Mouse (Mus musculus) CD4-positive helper T cell, adult 2 months (primary cell): ENCODE data around the gene Ten1.

Experiments used
- DNase-seq: peaks from one replicate; pipeline ENCODE4 v3.0.0-alpha.2; 2012; ENCODE audit warnings: low read depth, missing footprints, low spot score

The Ten1 gene

GRCm38 (mm10) chr11:116196866-116197583 lies 1.6 kb upstream of the Ten1 start:
- no peak for DNase-seq

GRCm38 (mm10) chr11:116197584-116197906 lies 1.1 kb upstream of the Ten1 start:
- no peak for DNase-seq

GRCm38 (mm10) chr11:116198132-116198531 lies 523 bp upstream of the Ten1 start:
- DNase-seq: no peak

GRCm38 (mm10) chr11:116201151-116201550 lies 2.5 kb downstream of the Ten1 start:
- DNase-seq: no peak

GRCm38 (mm10) chr11:116203150-116203549 lies 4.5 kb downstream of the Ten1 start:
- DNase-seq: no peak

DNA sequence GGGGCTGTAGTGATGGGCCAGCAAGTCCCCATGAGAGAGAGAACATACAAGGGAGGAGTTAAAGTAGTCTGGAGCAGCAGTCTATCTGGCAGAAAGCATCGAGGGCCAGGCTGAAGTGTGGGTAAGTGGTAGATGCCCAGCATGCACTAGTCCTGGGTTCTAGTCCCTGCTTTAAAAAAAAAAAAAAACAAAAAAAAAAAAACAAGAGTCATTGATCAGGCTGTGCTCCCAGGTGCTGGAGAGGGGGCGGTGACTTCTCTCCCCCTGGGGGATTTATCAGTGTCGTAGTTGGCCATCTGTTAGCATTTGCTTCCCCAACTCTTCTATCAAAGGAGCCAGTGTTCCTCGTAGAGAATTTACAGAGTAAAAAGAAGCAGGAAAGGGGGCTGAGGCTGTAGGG lies 8.0 kb downstream of the Ten1 start:
- no peak for DNase-seq

- no peak for DNase-seq
These were observed 10.0 kb downstream of the Ten1 start for GRCm38 (mm10) chr11:116208660-116209059.

GRCm38 (mm10) chr11:116209257-116209656 lies 10.6 kb downstream of the Ten1 start:
- no peak for DNase-seq

- no peak for DNase-seq
These were observed 12.0 kb downstream of the Ten1 start for GRCm38 (mm10) chr11:116210696-116211095.

DNA sequence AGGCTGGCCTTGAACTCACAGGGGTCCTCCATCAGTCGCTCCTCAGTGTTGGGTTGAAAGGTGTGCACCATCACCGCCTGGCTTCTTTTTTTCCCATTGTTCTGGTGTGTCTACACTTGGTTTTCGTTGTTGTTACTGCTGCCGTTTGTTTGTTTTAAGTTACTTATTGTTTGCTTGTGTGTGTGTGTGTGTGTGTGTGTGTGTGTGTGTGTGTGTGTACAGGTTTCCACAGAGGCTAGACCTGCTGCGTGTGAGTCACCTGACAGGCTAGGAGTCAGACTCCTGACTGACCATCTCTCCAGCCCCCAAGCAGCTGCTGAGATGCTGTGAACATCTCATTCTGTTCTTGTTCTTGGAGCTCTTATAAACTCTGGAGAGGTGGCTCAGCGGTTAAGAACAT lies 14.2 kb downstream of the Ten1 start:
- DNase-seq: no peak

DNA sequence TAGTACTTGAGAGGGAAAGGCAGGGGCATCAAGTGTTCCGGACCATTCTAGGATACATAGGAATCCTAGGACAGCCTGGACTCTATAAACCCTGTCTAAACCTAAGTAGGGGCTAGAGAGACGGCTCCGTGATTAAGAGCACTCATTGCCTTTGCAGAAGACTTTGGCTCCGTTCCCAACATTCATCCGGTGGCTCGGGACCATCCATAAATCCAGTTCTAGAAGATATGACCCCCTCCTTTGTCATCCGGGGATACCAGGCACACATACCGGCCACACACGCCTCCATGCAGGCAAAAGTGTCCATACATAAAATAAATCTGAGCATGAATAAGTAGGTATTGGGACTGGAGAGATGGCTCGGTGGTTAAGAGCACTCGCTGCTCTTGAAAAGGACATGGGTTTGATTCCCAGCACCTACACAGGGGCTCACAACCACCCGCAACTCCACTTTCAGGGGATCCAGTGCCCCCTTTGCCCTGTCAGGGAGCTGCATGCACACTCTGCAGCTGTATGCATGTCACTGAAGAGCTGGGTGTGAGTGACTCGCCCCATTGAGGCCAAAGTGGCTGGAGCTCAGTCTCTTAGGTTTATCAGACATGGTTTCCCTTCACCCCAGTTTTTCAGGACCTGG lies 15.3 kb downstream of the Ten1 start:
- no peak for DNase-seq

DNA sequence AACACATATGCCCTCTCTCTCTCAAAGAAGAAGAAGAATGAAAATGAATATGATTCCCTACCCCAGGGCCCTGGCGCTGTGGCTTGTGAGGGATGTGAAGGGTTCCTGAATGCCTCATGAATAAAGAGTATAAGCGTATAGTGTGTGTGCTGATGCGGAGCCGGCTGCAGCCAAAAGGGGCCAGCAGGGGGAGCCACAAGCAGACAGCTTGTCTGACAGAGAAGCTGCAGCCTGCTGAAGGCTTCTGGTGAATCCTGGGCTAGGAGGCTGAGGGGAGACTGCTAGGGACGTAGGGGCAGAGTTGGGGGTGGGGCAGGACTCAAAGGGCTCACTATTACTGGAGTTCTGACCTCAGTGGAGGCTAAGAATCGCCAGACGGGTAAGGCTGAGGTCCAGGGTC lies 16.5 kb downstream of the Ten1 start:
- DNase-seq: no peak

DNA sequence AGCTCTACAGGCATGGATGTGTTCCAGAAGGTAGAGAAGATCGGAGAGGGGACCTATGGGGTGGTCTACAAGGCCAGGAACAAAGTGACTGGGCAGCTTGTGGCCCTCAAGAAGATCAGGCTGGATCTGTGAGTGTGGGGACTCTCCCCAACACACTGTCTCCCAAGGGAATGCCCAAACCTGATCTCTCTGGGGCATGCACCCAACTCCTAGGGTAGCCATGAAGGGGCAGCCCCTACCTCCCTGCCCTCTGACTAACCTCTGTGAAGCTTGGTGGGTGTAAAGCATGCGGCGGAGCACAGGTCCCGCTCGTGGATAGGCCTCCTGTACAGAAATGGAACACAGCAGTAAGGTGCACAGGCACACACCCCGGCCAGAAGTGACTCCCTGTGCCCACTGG lies 17.3 kb downstream of the Ten1 start:
- no peak for DNase-seq

GRCm38 (mm10) chr11:116216549-116216948 lies 17.9 kb downstream of the Ten1 start:
- DNase-seq: no peak

GRCm38 (mm10) chr11:116218263-116218662 lies 19.6 kb downstream of the Ten1 start:
- DNase-seq: no peak

DNA sequence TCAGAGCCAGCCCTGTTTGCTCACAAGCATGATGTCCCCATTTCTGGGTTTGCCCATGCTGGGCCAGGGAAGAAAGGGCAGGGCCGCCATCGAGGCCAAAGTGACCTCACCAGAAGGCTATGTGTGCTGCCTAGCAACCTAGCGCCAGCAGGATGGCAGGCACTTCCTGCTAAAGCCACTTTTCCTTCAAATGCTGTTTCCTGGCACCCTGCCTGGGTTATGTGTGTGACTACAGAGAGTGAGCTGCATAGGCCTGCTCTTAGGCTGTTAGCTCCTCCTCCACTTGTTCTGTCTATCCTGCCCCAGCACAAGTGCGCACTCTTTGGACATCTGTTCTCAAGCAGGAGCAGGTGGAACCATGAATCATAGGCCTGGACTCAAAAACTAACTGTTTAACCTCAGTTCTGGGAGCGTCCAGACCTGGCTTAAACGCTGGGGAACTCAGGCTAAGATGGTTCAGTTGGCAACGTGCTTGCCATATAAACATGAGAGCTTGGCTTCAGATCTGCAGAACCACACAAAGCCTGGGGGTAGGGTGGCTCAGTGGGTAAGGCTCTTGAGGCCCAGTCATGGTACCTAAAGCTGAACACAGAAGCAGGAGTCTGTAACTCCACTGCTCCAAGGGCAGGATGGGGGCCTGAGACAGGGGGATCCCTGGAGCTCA lies 20.2 kb downstream of the Ten1 start:
- DNase-seq: peak; percentile 47

GRCm38 (mm10) chr11:116219885-116220284 lies 21.2 kb downstream of the Ten1 start:
- DNase-seq: peak; percentile 64

- DNase-seq: no peak
These were observed 23.5 kb downstream of the Ten1 start for GRCm38 (mm10) chr11:116221931-116222739.

DNA sequence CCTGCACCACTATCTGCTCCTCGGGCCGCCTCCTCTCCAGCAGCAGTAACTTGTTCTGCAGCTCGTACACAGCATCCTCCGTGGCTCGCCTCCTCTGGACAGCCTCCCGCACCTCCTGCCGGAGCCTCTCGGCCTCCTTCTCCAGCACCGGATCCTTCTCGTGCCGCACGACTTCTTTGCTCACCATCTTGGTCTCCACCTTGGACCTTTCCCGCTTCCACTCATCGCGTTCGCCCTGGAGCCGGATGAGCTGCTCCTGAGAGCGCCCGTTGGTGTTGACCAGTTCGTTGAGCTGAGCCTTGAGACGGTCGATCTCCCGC lies 24.0 kb downstream of the Ten1 start:
- no peak for DNase-seq

GRCm38 (mm10) chr11:116226414-116226813 lies 27.8 kb downstream of the Ten1 start:
- peak; percentile 80 for DNase-seq

DNA sequence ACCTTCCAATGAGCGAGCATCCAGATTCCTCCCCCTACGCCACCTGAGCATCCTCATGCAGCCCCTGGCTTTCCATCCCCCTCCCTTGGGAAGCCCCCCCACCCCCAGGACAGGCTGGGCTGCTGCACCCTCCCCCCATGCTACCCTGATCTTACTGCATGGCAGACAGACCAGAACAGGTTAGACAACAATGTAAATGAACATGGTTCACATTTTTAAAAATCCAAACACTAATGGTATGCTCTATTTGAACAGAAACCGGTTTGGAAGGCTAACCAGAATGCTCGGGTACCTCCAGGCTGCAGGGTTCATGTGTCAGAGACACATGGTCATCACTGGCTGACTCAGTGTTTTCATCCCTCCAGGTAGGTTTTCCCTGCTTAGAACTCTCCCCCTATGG lies 30.0 kb downstream of the Ten1 start:
- no peak for DNase-seq

DNA sequence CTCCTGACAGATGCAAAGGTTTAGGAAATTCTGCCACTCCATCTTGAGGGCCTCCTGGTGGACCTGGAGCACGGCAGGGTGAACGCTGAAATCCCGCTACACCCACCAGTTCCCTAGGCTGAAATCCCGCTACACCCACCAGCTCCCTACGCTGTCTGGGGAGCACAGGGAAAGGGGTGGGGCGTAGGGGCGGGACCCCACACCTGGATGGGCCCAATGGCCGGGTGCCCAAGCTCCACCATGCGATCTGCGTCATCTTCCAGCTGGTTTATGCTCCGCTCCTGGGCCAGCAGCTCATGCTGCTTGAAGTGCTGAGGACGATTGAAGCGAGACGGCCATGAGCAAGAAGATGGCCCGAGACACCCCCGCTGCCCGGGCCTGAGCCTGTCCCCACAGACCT lies 33.8 kb downstream of the Ten1 start:
- DNase-seq: no peak
